Mouse (Mus musculus): ENCODE results near the gene Slc5a2. TPM values are rescaled to one million over a fixed set of nuclear protein-coding genes. Genes with fewer than 3 reads are reported as not detected.
A peak's percentile ranks its signal among the peaks of the same experiment; 100 is the strongest.

Slc5a2 gene
- polyA plus RNA-seq, 1 experiment from 2014 or later = not detected

- peak overlapping the region; percentile 28 for H3K4me3 ChIP-seq (ENCODE audit: low read depth, low read length)
- H3K4me1 ChIP-seq (replicated peaks; ENCODE audit: control insufficient read depth, insufficient read depth, low read length) = no peaks in the 10 kb centered on the region; the same call in 1 of the 2 replicates
- peak overlapping the region; percentile 52 for H3K4me2 ChIP-seq (replicated peaks; ENCODE audit: low read depth, low read length)
- no peaks in the 10 kb centered on the region for H3K36me3 ChIP-seq (ENCODE audit: control insufficient read depth, insufficient read depth, low read length)
- H3K9ac ChIP-seq (ENCODE audit: low read depth, low read length) = peak overlapping the region; percentile 57
- peaks cover 3% of the 10 kb centered on the region; the same call in 1 of the 2 replicates for H3K27me3 ChIP-seq (ENCODE audit: control insufficient read depth, insufficient read depth, low read length)
- ATAC-seq (ENCODE audit: low FRiP score) (peak; percentile 80), DNase-seq (ENCODE audit: low spot score) (peak; percentile 91)
- no peaks in the 10 kb centered on the region for H3K9me3 ChIP-seq (ENCODE audit: control insufficient read depth, low read length)
- no peak overlapping the region for H3K27ac ChIP-seq (ENCODE audit: low read depth, low read length)
- WGBS = 3% methylated on average over 13 of the region's 13 CpGs
These were observed 18.0 kb upstream of the Slc5a2 start for GRCm38 (mm10) chr7:128247443-128247842.

GRCm38 (mm10) chr7:128248081-128249042, 17.1 kb upstream of the Slc5a2 start:
- H3K27me3 ChIP-seq (ENCODE audit: control insufficient read depth, insufficient read depth, low read length) = peaks cover 3% of the 10 kb centered on the region; the same call in 1 of the 2 replicates
- 0 out of 2 replicates have a peak overlapping the region, but pooled peaks have one; percentile 0 for H3K4me2 ChIP-seq (replicated peaks; ENCODE audit: low read depth, low read length)
- no peak overlapping the region for H3K27ac ChIP-seq (ENCODE audit: low read depth, low read length)
- DNase-seq (ENCODE audit: low spot score) (no peak), ATAC-seq (ENCODE audit: low FRiP score) (no peak)
- no peaks in the 10 kb centered on the region for H3K36me3 ChIP-seq (ENCODE audit: control insufficient read depth, insufficient read depth, low read length)
- no peak overlapping the region for H3K4me3 ChIP-seq (ENCODE audit: low read depth, low read length)
- H3K9ac ChIP-seq (ENCODE audit: low read depth, low read length) = no peak overlapping the region
- WGBS = 80% methylated on average over 10 of the region's 10 CpGs
- H3K4me1 ChIP-seq (replicated peaks; ENCODE audit: control insufficient read depth, insufficient read depth, low read length) = no peaks in the 10 kb centered on the region; the same call in 1 of the 2 replicates
- no peaks in the 10 kb centered on the region for H3K9me3 ChIP-seq (ENCODE audit: control insufficient read depth, low read length)

DNA sequence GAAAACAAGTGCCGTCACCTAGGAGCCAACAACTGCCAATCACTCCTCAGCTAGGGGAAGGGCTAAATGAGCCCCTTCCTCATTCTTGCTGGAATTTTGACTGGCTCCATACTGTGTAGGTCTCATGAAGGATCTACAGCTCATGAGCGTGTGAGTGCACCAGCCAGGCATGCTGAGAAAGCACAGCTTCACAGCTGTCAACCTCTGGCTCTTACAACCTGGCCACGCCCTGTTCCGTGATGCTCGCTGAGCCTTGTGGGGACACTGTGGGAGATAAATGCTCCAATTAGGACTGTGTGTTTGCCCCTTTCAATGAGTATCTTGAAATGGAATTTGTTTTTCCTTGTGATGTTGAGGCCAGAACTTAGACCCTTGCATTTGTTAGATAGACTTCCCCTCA, 15.5 kb upstream of the Slc5a2 start:
- H3K4me2 ChIP-seq (replicated peaks; ENCODE audit: low read depth, low read length) = no peak overlapping the region
- no peak overlapping the region for H3K9ac ChIP-seq (ENCODE audit: low read depth, low read length)
- no peak overlapping the region for H3K27ac ChIP-seq (ENCODE audit: low read depth, low read length)
- ATAC-seq (ENCODE audit: low FRiP score) (no peak), DNase-seq (ENCODE audit: low spot score) (no peak)
- H3K4me3 ChIP-seq (ENCODE audit: low read depth, low read length) = no peak overlapping the region
- H3K9me3 ChIP-seq (ENCODE audit: control insufficient read depth, low read length) = no peaks in the 10 kb centered on the region
- H3K36me3 ChIP-seq (ENCODE audit: control insufficient read depth, insufficient read depth, low read length) = no peaks in the 10 kb centered on the region
- WGBS = 88% methylated on average over 5 of the region's 5 CpGs
- peaks cover 3% of the 10 kb centered on the region; the same call in 1 of the 2 replicates for H3K27me3 ChIP-seq (ENCODE audit: control insufficient read depth, insufficient read depth, low read length)
- H3K4me1 ChIP-seq (replicated peaks; ENCODE audit: control insufficient read depth, insufficient read depth, low read length) = no peaks in the 10 kb centered on the region; the same call in 1 of the 2 replicates

GRCm38 (mm10) chr7:128251946-128252345, 13.5 kb upstream of the Slc5a2 start:
- no peak overlapping the region for H3K27ac ChIP-seq (ENCODE audit: low read depth, low read length)
- DNase-seq (ENCODE audit: low spot score) (no peak), ATAC-seq (ENCODE audit: low FRiP score) (no peak)
- WGBS = 53% methylated on average over 12 of the region's 12 CpGs
- no peaks in the 10 kb centered on the region; the same call in 1 of the 2 replicates for H3K4me1 ChIP-seq (replicated peaks; ENCODE audit: control insufficient read depth, insufficient read depth, low read length)
- no peaks in the 10 kb centered on the region for H3K36me3 ChIP-seq (ENCODE audit: control insufficient read depth, insufficient read depth, low read length)
- no peak overlapping the region for H3K4me3 ChIP-seq (ENCODE audit: low read depth, low read length)
- H3K4me2 ChIP-seq (replicated peaks; ENCODE audit: low read depth, low read length) = no peak overlapping the region
- no peaks in the 10 kb centered on the region for H3K9me3 ChIP-seq (ENCODE audit: control insufficient read depth, low read length)
- no peak overlapping the region; the same call in 1 of the 2 replicates for H3K9ac ChIP-seq (ENCODE audit: low read depth, low read length)
- peaks cover 3% of the 10 kb centered on the region; the same call in 1 of the 2 replicates for H3K27me3 ChIP-seq (ENCODE audit: control insufficient read depth, insufficient read depth, low read length)

- peaks cover 3% of the 10 kb centered on the region; the same call in 1 of the 2 replicates for H3K27me3 ChIP-seq (ENCODE audit: control insufficient read depth, insufficient read depth, low read length)
- DNase-seq (ENCODE audit: low spot score) (peak; percentile 62), ATAC-seq (ENCODE audit: low FRiP score) (no peak)
- H3K4me3 ChIP-seq (ENCODE audit: low read depth, low read length) = peak overlapping the region; percentile 18; the same call in 1 of the 2 replicates
- peak overlapping the region; percentile 3; the same call in 1 of the 2 replicates for H3K9ac ChIP-seq (ENCODE audit: low read depth, low read length)
- H3K4me2 ChIP-seq (replicated peaks; ENCODE audit: low read depth, low read length) = peak overlapping the region; percentile 26
- H3K9me3 ChIP-seq (ENCODE audit: control insufficient read depth, low read length) = no peaks in the 10 kb centered on the region
- 12% methylated on average over 24 of the region's 24 CpGs for WGBS
- H3K4me1 ChIP-seq (replicated peaks; ENCODE audit: control insufficient read depth, insufficient read depth, low read length) = no peaks in the 10 kb centered on the region; the same call in 1 of the 2 replicates
- no peak overlapping the region for H3K27ac ChIP-seq (ENCODE audit: low read depth, low read length)
- no peaks in the 10 kb centered on the region for H3K36me3 ChIP-seq (ENCODE audit: control insufficient read depth, insufficient read depth, low read length)
These were observed 12.8 kb upstream of the Slc5a2 start for GRCm38 (mm10) chr7:128252609-128253008.

- H3K9me3 ChIP-seq (ENCODE audit: control insufficient read depth, low read length) = no peaks in the 10 kb centered on the region
- no peak for ATAC-seq (ENCODE audit: low FRiP score)
- WGBS = 59% methylated on average over 2 of the region's 2 CpGs
- H3K27ac ChIP-seq (ENCODE audit: low read depth, low read length) = no peak overlapping the region
- no peaks in the 10 kb centered on the region for H3K36me3 ChIP-seq (ENCODE audit: control insufficient read depth, insufficient read depth, low read length)
- H3K4me3 ChIP-seq (ENCODE audit: low read depth, low read length) = no peak overlapping the region
- no peak for DNase-seq (ENCODE audit: low spot score)
- peaks cover 3% of the 10 kb centered on the region; the same call in 1 of the 2 replicates for H3K27me3 ChIP-seq (ENCODE audit: control insufficient read depth, insufficient read depth, low read length)
- no peak overlapping the region for H3K4me2 ChIP-seq (replicated peaks; ENCODE audit: low read depth, low read length)
- no peak overlapping the region for H3K9ac ChIP-seq (ENCODE audit: low read depth, low read length)
- H3K4me1 ChIP-seq (replicated peaks; ENCODE audit: control insufficient read depth, insufficient read depth, low read length) = no peaks in the 10 kb centered on the region; the same call in 1 of the 2 replicates
These were observed 10.5 kb upstream of the Slc5a2 start for GRCm38 (mm10) chr7:128254978-128255377.

- WGBS = 84% methylated on average over 5 of the region's 5 CpGs
- DNase-seq (ENCODE audit: low spot score) = no peak
These were observed 9.7 kb upstream of the Slc5a2 start for GRCm38 (mm10) chr7:128255757-128256156.

GRCm38 (mm10) chr7:128256783-128257334, 8.6 kb upstream of the Slc5a2 start:
- WGBS = 65% methylated on average over 5 of the region's 5 CpGs
- no peaks in the 10 kb centered on the region; the same call in 1 of the 2 replicates for H3K27me3 ChIP-seq (ENCODE audit: control insufficient read depth, insufficient read depth, low read length)
- no peak overlapping the region for H3K9ac ChIP-seq (ENCODE audit: low read depth, low read length)
- ATAC-seq (ENCODE audit: low FRiP score) = no peak
- no peaks in the 10 kb centered on the region for H3K36me3 ChIP-seq (ENCODE audit: control insufficient read depth, insufficient read depth, low read length)
- H3K4me2 ChIP-seq (replicated peaks; ENCODE audit: low read depth, low read length) = no peak overlapping the region
- no peaks in the 10 kb centered on the region for H3K9me3 ChIP-seq (ENCODE audit: control insufficient read depth, low read length)
- H3K4me3 ChIP-seq (ENCODE audit: low read depth, low read length) = no peak overlapping the region
- no peak overlapping the region for H3K27ac ChIP-seq (ENCODE audit: low read depth, low read length)
- DNase-seq (ENCODE audit: low spot score) = no peak
- H3K4me1 ChIP-seq (replicated peaks; ENCODE audit: control insufficient read depth, insufficient read depth, low read length) = no peaks in the 10 kb centered on the region; the same call in 1 of the 2 replicates

More at GRCm38 (mm10) chr7:128255757-128256156, 9.7 kb upstream of the Slc5a2 start:
- H3K9me3 ChIP-seq (ENCODE audit: control insufficient read depth, low read length) = no peaks in the 10 kb centered on the region
- H3K27ac ChIP-seq (ENCODE audit: low read depth, low read length) = no peak overlapping the region
- no peaks in the 10 kb centered on the region for H3K36me3 ChIP-seq (ENCODE audit: control insufficient read depth, insufficient read depth, low read length)
- no peak overlapping the region for H3K4me3 ChIP-seq (ENCODE audit: low read depth, low read length)
- peaks cover 3% of the 10 kb centered on the region; the same call in 1 of the 2 replicates for H3K27me3 ChIP-seq (ENCODE audit: control insufficient read depth, insufficient read depth, low read length)
- no peak overlapping the region for H3K4me2 ChIP-seq (replicated peaks; ENCODE audit: low read depth, low read length)
- no peak for ATAC-seq (ENCODE audit: low FRiP score)
- H3K9ac ChIP-seq (ENCODE audit: low read depth, low read length) = no peak overlapping the region
- no peaks in the 10 kb centered on the region; the same call in 1 of the 2 replicates for H3K4me1 ChIP-seq (replicated peaks; ENCODE audit: control insufficient read depth, insufficient read depth, low read length)

Data from hindbrain, embryonic 11.5 days (tissue).